Mouse (Mus musculus) CH12.LX (cell line): ENCODE results near the gene Gm2381. TPM values are rescaled to one million over a fixed set of nuclear protein-coding genes. Genes with fewer than 3 reads are reported as not detected.
"Not testable (repeated sequence)": the region's sequence is repeated elsewhere in the genome, so short reads cannot be mapped to it uniquely, and the experiment has no call there.

Experiments used
- DNase-seq: peaks from one replicate; pipeline ENCODE4 v3.0.0-alpha.2; 2013; ENCODE audit errors: extremely low read depth
- H3K27ac ChIP-seq: 2 replicates; pipeline ENCODE4 v1.5.1; 2012; ENCODE audit warnings: low read depth, mild to moderate bottlenecking, control low read depth, moderate library complexity; ENCODE audit not compliant: insufficient read depth
- H3K27me3 ChIP-seq: replicated peaks from 2 replicates; pipeline ENCODE3; 2012; ENCODE audit warnings: inconsistent platforms
- H3K36me3 ChIP-seq, 2 experiments: replicated peaks in 1 of 2; 2 replicates each; pipeline versions ENCODE3 to v1.6.1; 2012; ENCODE audit warnings: inconsistent platforms in 1 of 2, low read length in 1 of 2, mild to moderate bottlenecking in 1 of 2, mixed read lengths in 1 of 2, moderate library complexity in 1 of 2; ENCODE audit not compliant: control insufficient read depth in 1 of 2, insufficient read depth in 1 of 2
- H3K4me1 ChIP-seq, 2 experiments: 2 replicates each; pipeline ENCODE4 v1.6.1; 2012; ENCODE audit warnings: inconsistent platforms in 1 of 2, moderate library complexity in 1 of 2; ENCODE audit not compliant: insufficient read depth in 2 of 2, control insufficient read depth in 1 of 2
- H3K4me2 ChIP-seq: 2 replicates; pipeline ENCODE4 v1.6.1; 2012; ENCODE audit warnings: low read depth, mild to moderate bottlenecking, control low read depth; ENCODE audit not compliant: poor library complexity, insufficient read depth, severe bottlenecking
- H3K4me3 ChIP-seq, 3 experiments: fragments of 150-350 bp in 1 of 3; sonication (generic) in 1 of 3; replicated peaks in 1 of 3; 2 replicates each; pipeline versions ENCODE3 to v1.5.1; 2011 to 2012; ENCODE audit warnings: low read depth in 2 of 3, low read length in 2 of 3, mild to moderate bottlenecking in 2 of 3, moderate library complexity in 2 of 3, control low read depth in 1 of 3, improper control_type of control experiment in 1 of 3, inconsistent platforms in 1 of 3, mixed read lengths in 1 of 3; ENCODE audit not compliant: poor library complexity in 1 of 3
- H3K79me2 ChIP-seq: replicated peaks from 2 replicates; pipeline ENCODE4 v1.6.1; 2012; ENCODE audit warnings: mild to moderate bottlenecking, moderate library complexity; ENCODE audit not compliant: control insufficient read depth, poor library complexity, insufficient read depth, severe bottlenecking; ENCODE audit errors: extremely low read depth
- H3K9ac ChIP-seq: 2 replicates; pipeline ENCODE4 v1.6.1; 2012; ENCODE audit warnings: low read depth, mild to moderate bottlenecking, control low read depth, moderate library complexity; ENCODE audit not compliant: insufficient read depth
- H3K9me3 ChIP-seq: replicated peaks from 2 replicates; pipeline ENCODE3; 2012; ENCODE audit warnings: low read length, inconsistent platforms, mixed read lengths
- BHLHE40 ChIP-seq: IDR thresholded peaks from 2 replicates; pipeline ENCODE4 v1.6.1; 2011; ENCODE audit warnings: mild to moderate bottlenecking, low read depth, low read length, improper control_type of control experiment
- CTCF ChIP-seq, 2 experiments: IDR thresholded peaks in 1 of 2; conservative IDR thresholded peaks in 1 of 2; 2 replicates each; pipeline ENCODE4 v1.5.1; 2011 to 2012; ENCODE audit warnings: low read depth in 2 of 2, low read length in 2 of 2, improper control_type of control experiment in 1 of 2, inconsistent platforms in 1 of 2, mild to moderate bottlenecking in 1 of 2, moderate library complexity in 1 of 2
- E2F4 ChIP-seq: IDR thresholded peaks from 2 replicates; pipeline ENCODE4 v1.6.1; 2011; ENCODE audit warnings: low read depth, low read length, improper control_type of control experiment; ENCODE audit not compliant: insufficient replicate concordance
- EP300 ChIP-seq: IDR thresholded peaks from 2 replicates; pipeline ENCODE4 v1.6.1; 2011; ENCODE audit warnings: low read length, improper control_type of control experiment
- GABPA ChIP-seq: IDR thresholded peaks from 2 replicates; pipeline ENCODE4 v1.6.1; 2012; ENCODE audit warnings: low read depth, low read length, improper control_type of control experiment, inconsistent platforms; ENCODE audit not compliant: insufficient replicate concordance
- HCFC1 ChIP-seq: IDR thresholded peaks from 2 replicates; pipeline ENCODE4 v1.6.1; 2012; ENCODE audit warnings: low read depth, mild to moderate bottlenecking, inconsistent platforms, low read length, improper control_type of control experiment
- MAFK ChIP-seq: IDR thresholded peaks from 2 replicates; pipeline ENCODE4 v1.6.1; 2011; ENCODE audit warnings: low read length, improper control_type of control experiment; ENCODE audit not compliant: insufficient replicate concordance
- NRF1 ChIP-seq: IDR thresholded peaks from 2 replicates; pipeline ENCODE4 v1.6.1; 2014; ENCODE audit warnings: low read depth, mild to moderate bottlenecking, inconsistent platforms, low read length, improper control_type of control experiment, moderate library complexity
- POLR2A ChIP-seq: IDR thresholded peaks from 2 replicates; pipeline ENCODE4 v1.6.1; 2011; ENCODE audit warnings: low read depth, mild to moderate bottlenecking, improper control_type of control experiment, low read length
- RAD21 ChIP-seq: IDR thresholded peaks from 2 replicates; pipeline ENCODE4 v1.6.1; 2011; ENCODE audit warnings: low read depth, mild to moderate bottlenecking, low read length, improper control_type of control experiment, moderate library complexity
- SMC3 ChIP-seq: IDR thresholded peaks from 2 replicates; pipeline ENCODE4 v1.6.1; 2011; ENCODE audit warnings: low read depth, low read length, improper control_type of control experiment
- TCF12 ChIP-seq: IDR thresholded peaks from 2 replicates; pipeline ENCODE4 v1.6.1; 2014; ENCODE audit warnings: low read depth, mild to moderate bottlenecking, inconsistent platforms, low read length, improper control_type of control experiment
- UBTF ChIP-seq: IDR thresholded peaks from 2 replicates; pipeline ENCODE4 v1.6.1; 2012; ENCODE audit warnings: low read depth, mild to moderate bottlenecking, inconsistent platforms, low read length, improper control_type of control experiment, moderate library complexity
- ZKSCAN1 ChIP-seq: IDR thresholded peaks from 2 replicates; pipeline ENCODE4 v1.6.1; 2012; ENCODE audit warnings: low read depth, inconsistent platforms, low read length, improper control_type of control experiment, borderline replicate concordance
- dilution Hi-C: fragments of 300-500 bp; cut with MboI; formaldehyde crosslinking; loops from 2 replicates; pipeline ENCODE4 v1.14.3; 2020; ENCODE audit warnings: low sequenced_read_pairs; ENCODE audit not compliant: extremely low pct_unique_long_range_greater_than_20kb, extremely low pct_ligation_motif_present
- in situ Hi-C: fragments of 300-500 bp; cut with MboI; formaldehyde crosslinking; loops from 3 replicates; pipeline ENCODE4 v1.14.3; 2019; ENCODE audit warnings: low sequenced_read_pairs, low pct_ligation_motif_present, low pct_unique_long_range_greater_than_20kb, mixed read lengths
- polyA plus RNA-seq: library from polyadenylated mRNA; unstranded; fragments of >175 nt; gene quantifications from 2 replicates; pipeline ENCODE4 v1.2.1, GENCODE M21; 2012; ENCODE audit warnings: low read depth; ENCODE audit not compliant: insufficient read length
- total RNA-seq, 2 experiments: library from RNA; depleted of rRNA; stranded (reverse); fragments of 300-350 nt in 1 of 2; fragments of >200 nt in 1 of 2; gene quantifications; 2 replicates each; pipeline ENCODE4 v1.2.3; 2012 to 2014

The Gm2381 gene
- total and polyA plus RNA-seq, 3 experiments = 0.81 TPM; not detected in 2

DNA sequence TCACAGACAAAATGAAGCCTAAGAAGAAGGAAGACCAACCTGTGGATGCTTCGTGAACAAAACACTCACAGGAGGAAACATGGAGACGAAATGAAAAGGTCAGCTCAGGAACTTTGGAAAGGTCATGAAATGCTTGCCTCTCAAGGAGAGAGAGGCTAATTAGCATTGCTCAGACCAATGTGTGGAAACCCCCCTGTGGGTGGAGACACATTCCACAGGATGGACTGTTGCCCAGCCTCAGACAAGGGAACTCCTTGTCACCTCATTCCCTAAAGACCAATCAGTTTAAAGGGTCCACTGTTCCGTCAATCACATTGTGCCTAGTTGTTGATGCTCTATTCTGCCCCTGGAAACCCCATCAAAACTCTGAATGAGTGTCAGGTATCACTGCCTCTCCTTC is 34.8 kb downstream of the Gm2381 start:
- Histone ChIP-seq H3K79me2 (no peaks in the 10 kb centered on the region), H3K4me1 (no peaks in the 10 kb centered on the region), H3K27ac (no peak overlapping the region), H3K9me3 (peaks cover 2% of the 10 kb centered on the region)
- DNase-seq = no peak
- TF ChIP-seq CTCF (conservative IDR thresholded peaks at IDR 0.05 in 1 of 2, IDR thresholded peaks at IDR 0.05 in 1 of 2; ENCODE audit: low read depth in 2 of 2, low read length in 2 of 2) (no peak), E2F4 (no peak), GABPA (no peak), HCFC1 (no peak), POLR2A (no peak), ZKSCAN1 (no peak), UBTF (no peak), TCF12 (no peak), RAD21 (no peak), EP300 (no peak), NRF1 (no peak), BHLHE40 (no peak), MAFK (no peak), SMC3 (no peak)
- TF ChIP-seq, all 38 proteins: peak for 0
- no peak overlapping the region for H3K4me3 ChIP-seq
- no peak overlapping the region for H3K4me2 ChIP-seq
- H3K36me3 ChIP-seq = no peaks in the 10 kb centered on the region
- H3K27me3 ChIP-seq = no peaks in the 10 kb centered on the region
- H3K9ac ChIP-seq = no peak overlapping the region
- in situ Hi-C loops (no loop called here), dilution Hi-C loops (no loop called here)

- H3K4me1 ChIP-seq, H3K9ac ChIP-seq, H3K4me3 ChIP-seq, DNase-seq, H3K4me2 ChIP-seq, dilution Hi-C loops, H3K27me3 ChIP-seq, H3K27ac ChIP-seq, in situ Hi-C loops, H3K36me3 ChIP-seq, H3K9me3 ChIP-seq, H3K79me2 ChIP-seq: not testable (repeated sequence)
Measured at GRCm38 (mm10) chr7:42793425-42793824, 73.6 kb downstream of the Gm2381 start, which contains the start of gene Vmn2r62. Gene Vmn2r62 (minus strand): TSS chr7:42793525.

Other genes with a start within 250 kb of the Gm2381 start
- gene Zfp976, start 224.6 kb downstream of the Gm2381 start, total RNA-seq (2012; rRNA removed) = not detected in 2 replicates
- gene Zfp976, start 224.6 kb downstream of the Gm2381 start, total RNA-seq (2014; rRNA removed) = not detected in 2 replicates
- not detected in 2 replicates for gene Zfp976, start 224.6 kb downstream of the Gm2381 start, polyA plus RNA-seq
- 1.3 and 1.8 TPM in 2 replicates for gene Zfp975, start 174.5 kb downstream of the Gm2381 start, total RNA-seq (2012; rRNA removed)
- gene Zfp975, start 174.5 kb downstream of the Gm2381 start, total RNA-seq (2014; rRNA removed) = 2.0 and 3.0 TPM in 2 replicates
- gene Zfp975, start 174.5 kb downstream of the Gm2381 start, polyA plus RNA-seq = 0.79 and 0.91 TPM in 2 replicates
- not detected in 2 replicates for gene Gm17067, start 140.2 kb downstream of the Gm2381 start, total RNA-seq (2012; rRNA removed)
- gene Gm17067, start 140.2 kb downstream of the Gm2381 start, total RNA-seq (2014; rRNA removed) = not detected in 2 replicates
- gene Gm17067, start 140.2 kb downstream of the Gm2381 start, polyA plus RNA-seq = not detected in 2 replicates
- not detected in 2 replicates for gene Vmn2r62, start 73.7 kb downstream of the Gm2381 start, total RNA-seq (2012; rRNA removed)
- not detected in 2 replicates for gene Vmn2r62, start 73.7 kb downstream of the Gm2381 start, total RNA-seq (2014; rRNA removed)
- not detected in 2 replicates for gene Vmn2r62, start 73.7 kb downstream of the Gm2381 start, polyA plus RNA-seq
- gene Vmn2r63, start 66.6 kb upstream of the Gm2381 start, total RNA-seq (2012; rRNA removed) = not detected in 2 replicates
- gene Vmn2r63, start 66.6 kb upstream of the Gm2381 start, total RNA-seq (2014; rRNA removed) = not detected in 2 replicates
- gene Vmn2r63, start 66.6 kb upstream of the Gm2381 start, polyA plus RNA-seq = not detected in 2 replicates
- gene Gm9268, start 151.5 kb upstream of the Gm2381 start, total RNA-seq (2012; rRNA removed) = not detected in 2 replicates
- not detected in 2 replicates for gene Gm9268, start 151.5 kb upstream of the Gm2381 start, total RNA-seq (2014; rRNA removed)
- gene Gm9268, start 151.5 kb upstream of the Gm2381 start, polyA plus RNA-seq = not detected in 2 replicates
- 0.04 and 0.08 TPM in 2 replicates for gene Zfp936, start 247.0 kb upstream of the Gm2381 start, total RNA-seq (2012; rRNA removed)
- 0.24 and 0.30 TPM in 2 replicates for gene Zfp936, start 247.0 kb upstream of the Gm2381 start, total RNA-seq (2014; rRNA removed)
- 2.0 TPM in 2 replicates for gene Zfp936, start 247.0 kb upstream of the Gm2381 start, polyA plus RNA-seq